Mouse (Mus musculus) forebrain, embryonic 10.5 days (tissue): ENCODE measurements around the gene Nr0b2. TPM values are rescaled to one million over a fixed set of nuclear protein-coding genes. Genes with fewer than 3 reads are reported as not detected.

ENCODE experiments used
- DNase-seq: peaks from one replicate; pipeline ENCODE4 v3.0.0-alpha.2; 2017; ENCODE audit warnings: low spot score; ENCODE audit errors: extremely low spot score
- H3K27ac ChIP-seq: fragments of 300-500 bp; sonication (generic); 2 replicates; pipeline ENCODE4 v1.5.1; 2016; ENCODE audit warnings: mild to moderate bottlenecking
- H3K27me3 ChIP-seq: fragments of 300-500 bp; sonication (generic); 2 replicates; pipeline ENCODE4 v1.6.1; 2016; ENCODE audit warnings: mild to moderate bottlenecking; ENCODE audit not compliant: poor library complexity, severe bottlenecking
- H3K36me3 ChIP-seq: fragments of 300-500 bp; sonication (generic); replicated peaks from 2 replicates; pipeline ENCODE4 v1.6.1; 2016; ENCODE audit warnings: mild to moderate bottlenecking, moderate library complexity
- H3K4me1 ChIP-seq: fragments of 300-500 bp; sonication (generic); 2 replicates; pipeline ENCODE4 v1.6.1; 2016
- H3K4me3 ChIP-seq: fragments of 300-500 bp; sonication (generic); 2 replicates; pipeline ENCODE4 v1.5.1; 2016; ENCODE audit warnings: mild to moderate bottlenecking, moderate library complexity
- H3K9me3 ChIP-seq: fragments of 300-500 bp; sonication (generic); 2 replicates; pipeline ENCODE4 v1.6.1; 2016; ENCODE audit warnings: mild to moderate bottlenecking, moderate library complexity
- WGBS: fragments of 180-500 bp; shearing (Covaris S2); methylation state at CpG from one replicate; pipeline ENCODE4 v1.1.7; 2016; 5-methylcytosine and 5-hydroxymethylcytosine counted together
- polyA plus RNA-seq: library from polyadenylated mRNA; unstranded; fragments of >200 nt; fragmentation: Nextera tagmentation; extraction: Ambion mirVana; gene quantifications from 2 replicates; pipeline ENCODE4 v1.2.1, GENCODE M21; 2016

Gene Nr0b2
- polyA plus RNA-seq, 1 experiment from 2014 or later, result not detected

- Histone ChIP-seq H3K27ac (no peak overlapping the region), H3K4me1 (peaks cover 3% of the 10 kb centered on the region; the same call in 1 of the 2 replicates), H3K9me3 (no peaks in the 10 kb centered on the region), H3K4me3 (no peak overlapping the region), H3K36me3 (peaks cover 100% of the 10 kb centered on the region), H3K27me3 (no peaks in the 10 kb centered on the region)
- no peak for DNase-seq
- 93% methylated on average over 3 of the region's 3 CpGs for WGBS
These were observed 20.4 kb upstream of the Nr0b2 start for GRCm38 (mm10) chr4:133532777-133533176.

- DNase-seq, result no peak
- Histone ChIP-seq H3K9me3 (no peaks in the 10 kb centered on the region), H3K27ac (no peak overlapping the region), H3K27me3 (no peaks in the 10 kb centered on the region), H3K4me3 (no peak overlapping the region), H3K36me3 (peaks cover 100% of the 10 kb centered on the region), H3K4me1 (no peaks in the 10 kb centered on the region)
- WGBS, result 87% methylated on average over 3 of the region's 3 CpGs
These were observed 17.1 kb upstream of the Nr0b2 start for GRCm38 (mm10) chr4:133536081-133536480.

- 95% methylated on average over 5 of the region's 5 CpGs for WGBS
- no peaks in the 10 kb centered on the region for H3K4me1 ChIP-seq
- no peaks in the 10 kb centered on the region for H3K9me3 ChIP-seq
- H3K27ac ChIP-seq, result no peak overlapping the region
- H3K4me3 ChIP-seq, result no peak overlapping the region
- H3K27me3 ChIP-seq, result no peaks in the 10 kb centered on the region
- peaks cover 100% of the 10 kb centered on the region for H3K36me3 ChIP-seq
- DNase-seq, result no peak
These were observed 16.5 kb upstream of the Nr0b2 start for GRCm38 (mm10) chr4:133536652-133537051.

- H3K4me3 ChIP-seq, result peak within 1 kb of the TSS; percentile 96
- H3K9me3 ChIP-seq, result no peaks in the 10 kb centered on the region
- peak within 1 kb of the TSS; percentile 95 for H3K27ac ChIP-seq
- no peaks in the 10 kb centered on the region for H3K27me3 ChIP-seq
- peaks cover 21% of the 10 kb centered on the region for H3K4me1 ChIP-seq
- under 1% methylated on average over 77 of the region's 77 CpGs for WGBS
- peaks cover 38% of the 10 kb centered on the region for H3K36me3 ChIP-seq
- DNase-seq, result peak; percentile 98
These were observed 7.6 kb upstream of the Nr0b2 start, which contains the start of gene Nudc for GRCm38 (mm10) chr4:133545272-133546231. Nudc (minus strand) TSS chr4:133545996.

GRCm38 (mm10) chr4:133552029-133552428 is 1.1 kb upstream of the Nr0b2 start:
- Histone ChIP-seq H3K4me1 (peaks cover under 1% of the 10 kb centered on the region), H3K4me3 (no peak overlapping the region), H3K27me3 (peaks cover 16% of the 10 kb centered on the region; the same call in 1 of the 2 replicates), H3K36me3 (no peaks in the 10 kb centered on the region), H3K27ac (no peak overlapping the region), H3K9me3 (no peaks in the 10 kb centered on the region)
- WGBS, result 88% methylated on average over 1 of the region's 1 CpGs
- DNase-seq, result no peak

- 80% methylated on average over 19 of the region's 19 CpGs for WGBS
- peaks cover 16% of the 10 kb centered on the region; the same call in 1 of the 2 replicates for H3K27me3 ChIP-seq
These were observed 513 bp downstream of the Nr0b2 start for GRCm38 (mm10) chr4:133553448-133554330.

GRCm38 (mm10) chr4:133557041-133557717 is 4.0 kb downstream of the Nr0b2 start:
- no peak for DNase-seq
- Histone ChIP-seq H3K4me3 (no peak overlapping the region), H3K27ac (no peak overlapping the region), H3K9me3 (no peaks in the 10 kb centered on the region), H3K27me3 (peaks cover 18% of the 10 kb centered on the region; the same call in 1 of the 2 replicates), H3K4me1 (peaks cover 5% of the 10 kb centered on the region), H3K36me3 (no peaks in the 10 kb centered on the region)
- WGBS, result 40% methylated on average over 10 of the region's 10 CpGs

More at GRCm38 (mm10) chr4:133553448-133554330, 513 bp downstream of the Nr0b2 start:
- Histone ChIP-seq H3K9me3 (no peaks in the 10 kb centered on the region), H3K4me3 (no peak overlapping the region), H3K27ac (no peak overlapping the region), H3K4me1 (peaks cover 5% of the 10 kb centered on the region), H3K36me3 (no peaks in the 10 kb centered on the region)
- no peak for DNase-seq

GRCm38 (mm10) chr4:133559846-133560245 is 6.7 kb downstream of the Nr0b2 start:
- 77% methylated on average over 4 of the region's 4 CpGs for WGBS
- no peak overlapping the region for H3K27ac ChIP-seq
- H3K36me3 ChIP-seq, result no peaks in the 10 kb centered on the region
- H3K9me3 ChIP-seq, result peaks cover 7% of the 10 kb centered on the region; the same call in 1 of the 2 replicates
- no peak overlapping the region for H3K4me3 ChIP-seq
- H3K4me1 ChIP-seq, result peaks cover 5% of the 10 kb centered on the region
- 0 out of 2 replicates have a peak, but pooled peaks cover 2% of the 10 kb centered on the region for H3K27me3 ChIP-seq
- DNase-seq, result no peak

- peaks cover 5% of the 10 kb centered on the region for H3K4me1 ChIP-seq
- H3K36me3 ChIP-seq, result no peaks in the 10 kb centered on the region
- H3K9me3 ChIP-seq, result peaks cover 7% of the 10 kb centered on the region; the same call in 1 of the 2 replicates
- no peak overlapping the region for H3K27ac ChIP-seq
- DNase-seq, result no peak
- 76% methylated on average over 4 of the region's 4 CpGs for WGBS
- 0 out of 2 replicates have a peak, but pooled peaks cover 2% of the 10 kb centered on the region for H3K27me3 ChIP-seq
- no peak overlapping the region for H3K4me3 ChIP-seq
These were observed 8.4 kb downstream of the Nr0b2 start for GRCm38 (mm10) chr4:133561622-133562021.

- no peaks in the 10 kb centered on the region for H3K4me1 ChIP-seq
- H3K9me3 ChIP-seq, result peaks cover 7% of the 10 kb centered on the region; the same call in 1 of the 2 replicates
- no peak overlapping the region for H3K27ac ChIP-seq
- no peak for DNase-seq
- WGBS, result 82% methylated on average over 11 of the region's 11 CpGs
- H3K36me3 ChIP-seq, result no peaks in the 10 kb centered on the region
- 0 out of 2 replicates have a peak, but pooled peaks cover 2% of the 10 kb centered on the region for H3K27me3 ChIP-seq
- no peak overlapping the region for H3K4me3 ChIP-seq
These were observed 10.0 kb downstream of the Nr0b2 start for GRCm38 (mm10) chr4:133563123-133563571.

- no peaks in the 10 kb centered on the region for H3K36me3 ChIP-seq
- no peak overlapping the region for H3K4me3 ChIP-seq
- no peak for DNase-seq
- no peaks in the 10 kb centered on the region for H3K4me1 ChIP-seq
- H3K27ac ChIP-seq, result no peak overlapping the region
- peaks cover 7% of the 10 kb centered on the region; the same call in 1 of the 2 replicates for H3K9me3 ChIP-seq
- 33% methylated on average over 8 of the region's 8 CpGs for WGBS
- H3K27me3 ChIP-seq, result no peaks in the 10 kb centered on the region
These were observed 14.1 kb downstream of the Nr0b2 start for GRCm38 (mm10) chr4:133567251-133567650.
